Mouse (Mus musculus): ENCODE results near the gene Creb3l2. TPM values are rescaled to one million over a fixed set of nuclear protein-coding genes. Genes with fewer than 3 reads are reported as not detected.

Gene Creb3l2
- 2.9 and 3.5 TPM in 2 replicates for polyA plus RNA-seq (2012; rRNA removed)

DNA sequence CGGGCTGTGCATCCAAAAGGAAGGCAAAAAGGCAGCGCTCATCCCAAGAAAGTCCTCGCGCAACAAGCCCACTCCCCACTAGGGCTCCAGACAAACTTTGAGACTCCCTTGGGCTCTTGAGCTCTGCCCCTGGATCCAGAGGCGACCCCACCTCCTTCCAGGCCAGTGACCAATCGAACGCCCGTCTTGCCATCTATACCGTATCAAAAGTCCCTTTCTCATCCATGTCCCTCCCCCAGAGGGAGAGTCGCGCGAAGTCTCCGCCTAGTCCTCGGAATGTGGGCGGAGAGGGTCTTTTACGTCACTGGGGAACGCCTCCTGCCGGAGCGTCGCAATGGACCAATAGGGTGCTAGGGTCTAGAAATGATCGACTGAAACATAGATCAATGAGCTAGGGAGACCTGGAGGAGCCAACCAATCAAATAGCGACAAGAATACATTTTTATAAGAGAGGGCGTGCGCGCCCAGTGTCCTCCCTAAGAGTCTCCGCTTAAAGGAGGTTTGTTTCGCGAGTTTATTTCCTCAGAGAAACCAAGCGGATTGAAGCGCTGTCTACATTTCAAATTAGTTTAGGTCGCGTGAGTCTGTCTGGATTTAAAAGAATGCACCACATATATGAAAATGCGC, at the start of gene Creb3l2:
Gene Creb3l2 (minus strand): TSS at position 106 of the 627 bp plus-strand sequence.

GRCm38 (mm10) chr6:37299562-37300390, 142.2 kb downstream of the Creb3l2 start, which contains the start of gene Dgki:
Gene Dgki, minus strand, starts transcription at chr6:37300184.

Other genes starting within 250 kb of the Creb3l2 start
- 6.9 and 7.1 TPM in 2 replicates for gene Dgki, start 142.0 kb downstream of the Creb3l2 start, polyA plus RNA-seq (2012; rRNA removed)
- not detected in 2 replicates for gene Akr1d1, start 88.0 kb upstream of the Creb3l2 start, polyA plus RNA-seq (2012; rRNA removed)

Measured in central nervous system, embryonic 18 days (tissue).